Mouse (Mus musculus): Measurements from ENCODE around the gene Tnk2. TPM values are rescaled to one million over a fixed set of nuclear protein-coding genes. Genes with fewer than 3 reads are reported as not detected.

Gene Tnk2
- 48.5 and 55.4 TPM in 2 replicates for total RNA-seq (2021)
- long read RNA-seq, experiment 1, full-length matches to known transcripts: 1 of 20 reads
- long read RNA-seq, experiment 1, partial matches to known transcripts: 13 of 20 reads
- long read RNA-seq, experiment 1, other reads (novel, unspliced or antisense): 6 of 20 reads
- long read RNA-seq, experiment 2, full-length matches to known transcripts: 3 of 17 reads
- long read RNA-seq, experiment 2, partial matches to known transcripts: 10 of 17 reads
- long read RNA-seq, experiment 2, other reads (novel, unspliced or antisense): 4 of 17 reads

DNA sequence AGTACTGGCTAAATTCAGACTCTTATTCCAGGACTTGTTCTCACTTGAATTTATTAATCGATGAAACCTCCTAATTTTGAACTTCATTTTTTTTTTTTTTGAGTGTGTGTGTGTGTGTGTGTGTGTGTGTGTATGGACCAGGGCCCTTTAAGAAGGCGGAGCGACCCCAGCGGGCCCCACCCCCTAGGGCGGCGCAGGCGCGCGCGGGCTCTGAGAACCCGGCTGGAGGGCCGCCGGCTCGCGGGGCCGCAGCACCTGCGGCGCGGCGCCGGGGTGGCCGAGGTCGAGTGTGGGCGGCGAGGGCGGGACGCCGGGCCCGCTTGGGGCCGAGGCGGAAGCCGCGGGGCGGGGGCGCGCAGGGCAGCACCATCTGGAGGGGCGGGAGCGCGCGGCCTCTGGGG, at the start of gene Tnk2:
TSS of gene Tnk2 (plus strand) at position 214 of the 401 bp plus-strand sequence.
- DNase-seq: peak; percentile 95

DNA sequence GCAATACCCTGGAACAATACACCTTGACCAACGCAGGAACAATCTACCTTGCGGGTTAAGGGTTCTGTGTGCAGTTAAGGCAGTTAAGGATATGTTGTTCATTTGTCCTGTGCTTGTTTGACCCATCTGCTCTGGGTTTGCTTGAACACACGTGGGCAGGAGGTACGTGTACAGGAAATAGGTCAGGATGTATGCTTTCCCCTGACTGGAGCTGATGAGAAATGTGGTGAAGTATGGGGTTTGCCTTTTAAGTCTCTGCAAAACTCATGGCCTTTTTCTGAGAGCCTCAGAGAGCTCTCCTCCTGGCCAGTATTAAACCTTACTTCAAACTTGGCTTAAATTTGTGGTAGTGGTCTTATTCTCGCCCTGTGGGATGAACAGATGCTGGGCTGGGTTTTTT, 49.8 kb upstream of the Tnk2 start:
- no peak for DNase-seq

DNA sequence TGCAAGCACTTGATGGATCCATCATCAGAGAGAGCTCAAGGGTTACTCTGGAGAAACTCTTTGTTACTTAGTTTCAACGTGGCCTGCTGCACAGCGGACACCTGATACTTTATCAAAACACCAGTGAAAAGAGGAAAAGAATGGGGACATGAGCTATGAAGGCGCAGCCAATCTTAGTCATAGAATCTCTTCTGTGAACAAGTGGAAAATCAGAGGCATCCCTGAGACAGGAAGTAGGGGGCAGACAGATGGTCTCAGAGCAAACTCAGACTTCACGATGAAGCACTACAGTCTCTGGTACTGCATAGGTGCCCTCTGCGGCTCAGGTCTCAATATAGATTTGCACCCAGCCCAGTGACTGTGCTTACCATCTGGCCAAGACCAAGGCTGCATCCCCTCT, 49.0 kb upstream of the Tnk2 start:
- no peak for DNase-seq

DNA sequence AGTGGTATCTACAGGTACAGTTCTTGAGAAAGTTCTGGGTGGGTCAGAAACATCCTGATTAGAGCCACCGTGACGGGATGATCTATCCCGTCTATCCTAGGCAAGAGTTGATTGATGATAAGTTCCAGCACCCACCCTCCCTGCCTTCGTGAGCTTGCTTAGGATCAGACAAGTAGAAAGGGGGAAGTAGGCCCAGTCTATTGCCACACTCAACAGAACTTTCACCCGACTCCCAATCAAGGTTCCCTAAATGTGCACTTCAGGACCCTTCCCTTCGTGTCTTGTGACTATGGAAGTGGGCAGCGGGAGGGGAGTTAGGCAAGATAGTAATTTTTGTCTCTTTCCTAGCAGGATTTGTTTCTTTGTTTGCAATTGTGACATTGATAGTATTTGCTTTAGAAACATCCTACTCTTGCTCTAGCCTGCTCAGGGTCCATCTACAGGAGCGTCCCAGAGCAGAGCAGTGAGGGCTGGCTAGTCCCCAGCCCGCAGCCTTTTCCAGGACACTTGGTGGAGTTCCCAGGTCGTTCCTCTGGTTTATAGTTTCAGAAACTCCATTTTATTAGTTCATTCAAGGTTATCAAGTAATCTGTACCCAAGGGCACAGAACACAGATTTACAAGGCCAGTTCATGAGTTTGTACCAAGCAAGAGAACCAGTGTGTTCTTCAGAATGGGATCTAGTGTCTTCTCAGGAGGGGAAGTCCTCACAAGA, 48.4 kb upstream of the Tnk2 start:
- DNase-seq: peak; percentile 32

- peak; percentile 67 for DNase-seq
Observed at GRCm38 (mm10) chr16:32597909-32598381, 45.7 kb upstream of the Tnk2 start.

- no peak for DNase-seq
Observed at GRCm38 (mm10) chr16:32599151-32599550, 44.5 kb upstream of the Tnk2 start.

- no peak for DNase-seq
Observed at GRCm38 (mm10) chr16:32602193-32602685, 41.4 kb upstream of the Tnk2 start.

GRCm38 (mm10) chr16:32607562-32608343, 35.9 kb upstream of the Tnk2 start:
- no peak for DNase-seq

- no peak for DNase-seq
Observed at GRCm38 (mm10) chr16:32608344-32608711, 35.3 kb upstream of the Tnk2 start.

DNA sequence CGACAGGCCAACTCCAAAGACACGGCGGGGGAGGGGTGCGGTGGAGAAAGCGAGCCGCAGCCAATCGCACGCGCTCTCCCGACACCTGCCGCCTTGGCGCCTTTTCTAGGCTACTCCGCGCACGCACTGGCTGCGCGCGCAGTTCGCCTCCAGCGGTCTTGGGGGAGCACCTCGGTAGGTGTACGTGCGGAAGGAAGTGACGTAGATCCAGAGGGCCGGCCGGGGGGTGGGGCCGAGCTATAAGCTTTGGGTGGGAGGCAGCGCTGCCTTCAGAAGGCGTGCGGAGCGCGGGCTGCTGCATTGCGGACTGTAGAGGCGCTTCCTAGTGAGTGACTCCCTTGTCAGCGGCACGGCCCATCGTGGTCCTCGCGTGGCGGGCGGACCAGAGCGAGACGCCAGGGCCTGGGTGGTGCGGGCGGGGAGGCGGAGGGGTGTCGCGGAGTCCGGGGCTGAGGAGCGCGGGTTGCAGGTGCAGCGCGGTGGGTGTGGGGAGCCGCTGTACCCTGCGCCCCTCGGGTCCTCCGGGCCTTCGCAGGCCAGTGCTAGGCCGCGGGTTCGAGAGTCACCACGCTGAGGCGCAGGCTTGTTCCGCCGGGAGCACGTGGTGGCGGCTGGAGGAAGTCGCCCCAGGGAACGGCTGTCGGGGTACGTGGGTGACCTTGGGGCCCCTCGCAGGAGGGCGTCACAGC, 34.8 kb upstream of the Tnk2 start, which contains the start of gene Tfrc:
TSS of gene Tfrc (plus strand) at position 209 of the 689 bp plus-strand sequence.
- DNase-seq: peak; percentile 98

- DNase-seq: no peak
Observed at GRCm38 (mm10) chr16:32609401-32609779, 34.3 kb upstream of the Tnk2 start.

- DNase-seq: no peak
Observed at GRCm38 (mm10) chr16:32610460-32611255, 33.0 kb upstream of the Tnk2 start.

DNA sequence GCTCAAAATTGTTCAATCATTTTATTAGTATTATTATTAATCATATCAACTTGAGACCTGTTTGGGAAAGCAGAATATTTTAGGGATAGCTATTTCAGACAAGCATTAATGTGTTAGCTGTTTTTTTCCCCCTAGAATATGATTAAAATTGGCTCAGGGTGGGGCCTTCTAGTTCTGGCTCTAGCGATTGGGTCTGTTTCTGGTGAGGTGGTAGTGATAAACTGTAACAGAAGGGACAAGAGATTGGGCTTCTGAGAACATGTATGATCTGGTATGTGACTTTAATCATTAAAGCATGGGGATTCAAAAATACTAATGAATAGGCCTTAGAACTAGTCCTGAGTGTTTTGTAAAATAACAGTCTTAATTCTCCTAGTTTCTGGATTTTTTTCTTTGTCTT, 31.6 kb upstream of the Tnk2 start:
- DNase-seq: no peak

DNA sequence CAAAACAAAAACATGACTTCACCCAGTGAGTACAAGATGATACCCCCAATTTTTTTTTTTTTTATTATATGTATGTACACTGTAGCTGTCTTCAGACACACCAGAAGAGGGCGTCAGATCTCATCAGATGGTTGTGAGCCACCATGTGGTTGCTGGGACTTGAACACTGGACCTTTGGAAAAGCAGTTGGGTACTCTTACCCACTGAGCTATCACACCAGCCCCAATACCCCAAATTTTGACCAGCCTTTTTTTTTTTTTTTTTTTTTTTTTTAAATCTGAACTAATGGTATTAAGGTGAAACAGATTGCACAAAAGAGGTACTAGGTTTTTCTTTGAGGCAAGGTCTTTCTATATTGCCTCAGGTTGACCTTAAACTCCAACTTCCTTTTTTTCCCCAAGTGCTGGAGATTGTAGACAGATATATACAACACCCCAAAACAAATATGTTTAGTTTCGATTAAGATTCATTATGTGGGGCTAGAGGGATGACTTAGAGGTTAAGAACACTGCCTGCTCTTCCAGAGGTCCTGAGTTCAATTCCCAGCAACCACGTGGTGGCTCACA, 30.3 kb upstream of the Tnk2 start:
- no peak for DNase-seq

GRCm38 (mm10) chr16:32614047-32614446, 29.6 kb upstream of the Tnk2 start:
- DNase-seq: no peak

DNA sequence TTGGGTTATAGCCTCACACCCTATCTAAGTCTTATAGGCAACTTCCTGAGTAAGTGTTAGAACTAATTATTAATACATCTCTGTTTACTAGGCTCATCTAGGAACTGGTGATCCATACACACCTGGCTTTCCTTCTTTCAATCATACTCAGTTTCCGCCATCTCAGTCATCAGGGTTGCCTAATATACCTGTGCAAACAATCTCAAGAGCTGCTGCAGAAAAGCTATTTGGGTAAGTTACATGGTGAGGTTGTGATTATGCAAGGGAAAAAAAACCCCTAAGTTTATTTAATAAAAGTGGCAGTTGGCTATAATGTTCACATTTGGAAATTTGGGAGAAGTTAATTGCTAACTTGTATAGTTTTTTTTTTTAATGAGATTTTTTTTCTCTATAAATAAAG, 24.7 kb upstream of the Tnk2 start:
- DNase-seq: no peak

DNA sequence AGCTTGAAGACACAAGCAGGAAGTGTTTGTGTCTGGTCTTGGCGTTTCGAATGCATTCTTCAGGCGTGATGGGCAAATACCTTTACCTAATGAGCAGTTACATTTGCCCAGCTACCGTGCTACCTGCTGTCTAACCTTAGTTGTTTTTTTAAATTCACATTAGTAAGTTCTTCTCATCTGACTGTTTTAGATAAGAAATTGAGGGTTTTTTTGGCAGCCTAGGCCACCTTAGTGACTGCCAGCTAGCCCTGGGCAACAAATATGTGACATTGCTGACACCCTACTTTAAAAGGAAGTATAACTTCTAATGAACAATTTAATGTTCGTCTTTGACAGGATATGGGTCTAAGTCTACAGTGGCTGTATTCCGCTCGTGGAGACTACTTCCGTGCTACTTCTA, 15.5 kb upstream of the Tnk2 start:
- no peak for DNase-seq

- no peak for DNase-seq
Observed at GRCm38 (mm10) chr16:32632328-32632824, 11.3 kb upstream of the Tnk2 start.

DNA sequence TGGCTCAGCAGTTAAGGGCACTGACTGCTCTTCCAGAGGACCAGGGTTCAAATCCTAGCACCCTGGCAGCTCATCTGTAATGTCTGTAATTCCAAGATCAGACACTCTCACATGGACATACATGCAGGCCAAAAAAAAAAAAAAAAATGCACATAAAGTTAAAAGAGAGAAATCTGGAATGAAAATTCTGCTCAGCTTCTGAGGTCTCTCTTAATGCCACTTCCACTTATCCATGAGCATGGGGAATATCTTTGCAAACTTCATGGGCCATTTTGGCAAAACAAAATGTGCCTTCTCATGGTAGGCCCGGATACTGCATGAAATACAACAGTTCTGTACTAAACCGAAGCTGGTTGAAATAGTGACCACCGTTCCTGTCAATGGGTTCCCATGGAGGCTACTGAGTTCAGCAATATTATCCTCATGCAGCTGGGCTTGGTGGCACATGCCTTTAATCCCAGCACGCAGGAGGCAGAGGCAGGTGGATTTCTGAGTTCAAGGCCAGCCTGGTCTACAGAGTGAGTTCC, 10.1 kb upstream of the Tnk2 start:
- no peak for DNase-seq

DNA sequence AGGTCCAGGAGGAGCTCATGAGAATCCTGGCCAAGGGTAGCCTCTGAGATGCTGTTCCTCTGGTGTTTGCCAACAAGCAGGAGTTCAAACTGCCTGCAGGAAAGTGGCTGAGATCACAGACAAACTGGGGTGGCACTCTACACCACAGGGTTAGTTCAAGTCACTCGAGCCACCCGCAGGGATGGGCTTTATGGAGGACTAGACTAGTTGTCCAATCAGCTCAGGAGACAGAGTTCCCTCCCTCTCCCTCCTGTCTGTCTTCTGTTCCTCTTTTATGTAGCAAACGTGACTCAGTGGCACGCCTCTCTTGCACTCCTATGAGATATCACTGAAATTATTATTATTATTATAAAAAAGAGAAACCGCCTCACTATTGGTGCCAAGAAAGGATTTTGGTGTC, 9.5 kb upstream of the Tnk2 start:
- DNase-seq: no peak

- peak; percentile 20 for DNase-seq
Observed at GRCm38 (mm10) chr16:32635314-32635713, 8.4 kb upstream of the Tnk2 start.

All from adrenal gland, postnatal 14 days (tissue).